Mouse (Mus musculus) lung, postnatal 36 days (tissue): ENCODE results near the gene Psg16.

Source experiments
- DNase-seq: peaks from one replicate; pipeline ENCODE4 v3.0.0; 2022; ENCODE audit warnings: mixed read lengths

Gene Psg16

GRCm38 (mm10) chr7:17135307-17135706 is 61.5 kb downstream of the Psg16 start:
- DNase-seq = no peak

GRCm38 (mm10) chr7:17149931-17150330 is 76.1 kb downstream of the Psg16 start, which contains the start of gene Ceacam3:
TSS of gene Ceacam3 (plus strand) at chr7:17150282.
- no peak for DNase-seq

- peak; percentile 26 for DNase-seq
Observed at GRCm38 (mm10) chr7:17155634-17156033, 81.8 kb downstream of the Psg16 start.

- no peak for DNase-seq
Observed at GRCm38 (mm10) chr7:17156885-17157677, 83.2 kb downstream of the Psg16 start.

GRCm38 (mm10) chr7:17159011-17159410 is 85.2 kb downstream of the Psg16 start:
- peak; percentile 2 for DNase-seq

GRCm38 (mm10) chr7:17171827-17172226 is 98.0 kb downstream of the Psg16 start:
- no peak for DNase-seq
